Mouse (Mus musculus): Measurements from ENCODE around the gene Ott. TPM values are rescaled to one million over a fixed set of nuclear protein-coding genes. Genes with fewer than 3 reads are reported as not detected.
"Not testable (repeated sequence)": the region's sequence is repeated elsewhere in the genome, so short reads cannot be mapped to it uniquely, and the experiment has no call there.

Gene Ott
- total RNA-seq (2015; ENCODE audit: low replicate concordance) (not detected in 2 replicates), total RNA-seq (2017; ENCODE audit: low replicate concordance) (not detected in 2 replicates)

GRCm38 (mm10) chrX:149073982-149074381, at the start of gene Ott:
Gene Ott, plus strand, starts transcription at chrX:149074282.
- not testable (repeated sequence) for ATAC-seq (replicated peaks; ENCODE audit: low FRiP score, poor library complexity, severe bottlenecking)

Other genes with a start within 250 kb of the Ott start
- gene Luzp4, start 216.6 kb upstream of the Ott start, total RNA-seq (2015; ENCODE audit: low replicate concordance): not detected in 2 replicates
- not detected in 2 replicates for gene Luzp4, start 216.6 kb upstream of the Ott start, total RNA-seq (2017; ENCODE audit: low replicate concordance)
- gene Gm15093, start 198.1 kb downstream of the Ott start, total RNA-seq (2015; ENCODE audit: low replicate concordance): not detected in 2 replicates
- not detected in 2 replicates for gene Gm15093, start 198.1 kb downstream of the Ott start, total RNA-seq (2017; ENCODE audit: low replicate concordance)